Mouse (Mus musculus) thymus, adult 2 months (tissue): ENCODE measurements at regions not wholly inside any gene's neighbourhood (a gene's known extent, or its start where the extent isn't known, plus 50 kb on each side); places are given as distances from the start of the nearest gene placed in this dataset.

Source experiments
- DNase-seq: peaks from one replicate; pipeline ENCODE4 v3.0.0; 2021
- H3K27ac ChIP-seq: fragments of 200-500 bp; 2 replicates; pipeline ENCODE4 v1.5.1; 2012; ENCODE audit warnings: low read length, control low read depth; ENCODE audit not compliant: control insufficient read depth, insufficient read depth
- H3K27me3 ChIP-seq: fragments of 200-500 bp; 2 replicates; pipeline ENCODE4 v1.6.1; 2012; ENCODE audit warnings: mild to moderate bottlenecking, low read length, moderate library complexity, mixed read lengths; ENCODE audit not compliant: control insufficient read depth, insufficient read depth
- H3K36me3 ChIP-seq: fragments of 200-500 bp; 2 replicates; pipeline ENCODE4 v1.6.1; 2012; ENCODE audit warnings: mild to moderate bottlenecking, low read length, moderate library complexity; ENCODE audit not compliant: control insufficient read depth, insufficient read depth
- H3K4me1 ChIP-seq: fragments of 200-500 bp; replicated peaks from 2 replicates; pipeline ENCODE4 v1.6.1; 2012; ENCODE audit warnings: low read length; ENCODE audit not compliant: control insufficient read depth, insufficient read depth
- H3K4me3 ChIP-seq: fragments of 200-500 bp; 2 replicates; pipeline ENCODE4 v1.5.1; 2012; ENCODE audit warnings: mild to moderate bottlenecking, low read length, control low read depth, moderate library complexity; ENCODE audit not compliant: control insufficient read depth, insufficient read depth
- CTCF ChIP-seq: fragments of 200-500 bp; IDR thresholded peaks from 2 replicates; pipeline ENCODE4 v1.5.1; 2012; ENCODE audit warnings: mild to moderate bottlenecking, control low read depth, low read length, moderate library complexity, borderline replicate concordance; ENCODE audit not compliant: control insufficient read depth, poor library complexity, insufficient read depth; ENCODE audit errors: extremely low read depth
- POLR2A ChIP-seq: fragments of 200-500 bp; IDR thresholded peaks from 2 replicates; pipeline ENCODE4 v1.6.1; 2012; ENCODE audit warnings: mild to moderate bottlenecking, low read length, control low read depth, moderate library complexity; ENCODE audit not compliant: control insufficient read depth, poor library complexity, insufficient read depth; ENCODE audit errors: extremely low read depth
- WGBS: fragments of 180-500 bp; shearing (Covaris S2); methylation state at CpG from one replicate; pipeline ENCODE4 v1.1.7; 2018; 5-methylcytosine and 5-hydroxymethylcytosine counted together

- 48% methylated on average over 20 of the region's 20 CpGs for WGBS
- no peaks in the 10 kb centered on the region for H3K36me3 ChIP-seq
Observed at GRCm38 (mm10) chr12:117345088-117345977, 170.9 kb upstream of the Rapgef5 start.

GRCm38 (mm10) chr12:117346091-117346490 is 170.2 kb upstream of the Rapgef5 start:
- Histone ChIP-seq H3K4me3 (no peak overlapping the region), H3K4me1 (peaks cover 21% of the 10 kb centered on the region), H3K27me3 (no peaks in the 10 kb centered on the region), H3K27ac (no peak overlapping the region), H3K36me3 (no peaks in the 10 kb centered on the region)
- TF ChIP-seq POLR2A (no peak), CTCF (no peak)
- WGBS, result 98% methylated on average over 2 of the region's 2 CpGs
- DNase-seq, result no peak

More at GRCm38 (mm10) chr12:117345088-117345977, 170.9 kb upstream of the Rapgef5 start:
- H3K4me1 ChIP-seq, result peaks cover 25% of the 10 kb centered on the region
- no peak overlapping the region for H3K4me3 ChIP-seq
- no peak for DNase-seq
- no peak overlapping the region for H3K27ac ChIP-seq
- no peaks in the 10 kb centered on the region for H3K27me3 ChIP-seq
- TF ChIP-seq POLR2A, result no peak
- TF ChIP-seq CTCF, result no peak

- WGBS, result 67% methylated on average over 3 of the region's 3 CpGs
- Histone ChIP-seq H3K4me3 (no peak overlapping the region), H3K27me3 (no peaks in the 10 kb centered on the region), H3K36me3 (no peaks in the 10 kb centered on the region), H3K27ac (peak overlapping the region; percentile 52; the same call in 1 of the 2 replicates), H3K4me1 (peaks cover 21% of the 10 kb centered on the region)
- TF ChIP-seq POLR2A (no peak), CTCF (no peak)
- DNase-seq, result no peak
Observed at GRCm38 (mm10) chr12:117347135-117347534, 169.1 kb upstream of the Rapgef5 start.

DNA sequence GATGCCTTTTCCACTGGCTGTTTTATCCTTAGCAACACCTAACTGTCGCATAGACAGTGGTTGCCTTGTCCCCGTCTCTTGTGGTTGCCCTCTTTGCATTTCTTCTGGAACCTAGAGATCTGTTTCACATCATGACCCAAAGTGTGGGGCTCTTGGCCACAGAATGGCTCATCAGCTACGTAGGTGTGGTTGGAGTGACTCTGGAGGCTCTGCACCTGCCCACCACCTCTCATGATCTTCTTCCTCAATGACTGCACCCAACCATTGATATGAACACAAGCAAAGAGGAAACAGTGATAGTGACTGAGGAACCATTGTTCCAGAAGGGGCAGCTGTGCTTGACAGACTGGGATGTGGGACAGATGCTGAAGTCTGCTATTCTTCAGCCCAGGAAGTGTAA is 167.8 kb upstream of the Rapgef5 start:
- DNase-seq, result no peak
- peak overlapping the region; percentile 66 for H3K27ac ChIP-seq
- peaks cover 21% of the 10 kb centered on the region for H3K4me1 ChIP-seq
- TF ChIP-seq POLR2A (no peak), CTCF (no peak)
- H3K27me3 ChIP-seq, result no peaks in the 10 kb centered on the region
- WGBS, result 49% methylated on average over 3 of the region's 3 CpGs
- H3K36me3 ChIP-seq, result no peaks in the 10 kb centered on the region
- H3K4me3 ChIP-seq, result no peak overlapping the region

DNA sequence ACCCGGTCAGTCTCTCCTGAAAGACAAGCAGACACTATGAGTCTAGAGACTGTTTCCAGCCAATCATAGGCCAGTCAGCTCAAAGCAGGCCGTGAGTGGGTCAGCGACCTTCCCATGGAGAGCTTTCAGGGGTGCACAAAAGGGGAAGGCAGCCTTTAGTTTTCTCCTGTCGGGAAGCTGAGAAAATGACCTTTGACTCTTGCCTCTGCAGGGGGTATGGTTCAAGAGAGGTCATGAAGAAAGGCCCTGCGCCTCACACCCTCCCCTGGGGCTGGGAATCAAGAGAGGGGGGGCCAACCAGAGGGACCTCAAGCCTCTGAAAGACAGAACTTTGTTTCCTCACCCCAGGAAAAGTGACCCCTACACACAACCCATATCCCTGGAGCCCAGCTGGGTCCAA is 164.4 kb upstream of the Rapgef5 start:
- Histone ChIP-seq H3K27ac (no peak overlapping the region), H3K4me1 (peaks cover 12% of the 10 kb centered on the region), H3K27me3 (no peaks in the 10 kb centered on the region), H3K4me3 (no peak overlapping the region), H3K36me3 (no peaks in the 10 kb centered on the region)
- TF ChIP-seq POLR2A (no peak), CTCF (no peak)
- 68% methylated on average over 5 of the region's 5 CpGs for WGBS
- DNase-seq, result no peak

DNA sequence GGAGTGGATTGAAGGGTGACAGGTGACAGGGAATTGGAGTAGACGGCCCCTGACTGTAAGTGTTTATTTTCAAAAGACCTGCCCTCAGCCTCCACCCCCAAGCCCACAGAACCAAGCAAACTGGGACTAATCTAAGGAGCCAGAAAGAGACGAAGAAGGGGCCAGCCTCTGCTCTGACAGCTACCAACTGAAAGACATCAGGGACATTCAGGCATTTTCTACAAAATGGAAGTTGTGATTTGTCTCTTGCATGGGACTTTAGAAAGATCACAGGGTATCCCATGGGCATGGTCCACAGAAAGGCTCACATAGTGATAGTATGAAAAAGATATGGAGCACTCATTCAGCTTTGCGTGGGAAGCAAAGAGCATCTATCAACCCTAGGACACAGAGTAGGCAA is 163.8 kb upstream of the Rapgef5 start:
- no peaks in the 10 kb centered on the region for H3K27me3 ChIP-seq
- H3K36me3 ChIP-seq, result no peaks in the 10 kb centered on the region
- H3K4me1 ChIP-seq, result peaks cover 8% of the 10 kb centered on the region
- no peak overlapping the region for H3K27ac ChIP-seq
- WGBS, result 93% methylated on average over 3 of the region's 3 CpGs
- H3K4me3 ChIP-seq, result no peak overlapping the region
- TF ChIP-seq POLR2A (no peak), CTCF (no peak)
- DNase-seq, result no peak
